Mouse (Mus musculus) liver, embryonic 11.5 days (tissue): ENCODE results near the gene Tigd3. TPM values are rescaled to one million over a fixed set of nuclear protein-coding genes. Genes with fewer than 3 reads are reported as not detected.

Experiments used
- ATAC-seq: fragments of 200-750 bp; cut with Nextera tagmentation; replicated peaks from 2 replicates; pipeline ENCODE4 v1.8.0; 2017; ENCODE audit warnings: moderate number of reproducible peaks, mild to moderate bottlenecking, moderate TSS enrichment, moderate library complexity; ENCODE audit not compliant: low FRiP score
- DNase-seq: peaks from one replicate; pipeline ENCODE4 v3.0.0-alpha.2; 2017; ENCODE audit warnings: low spot score
- H3K27ac ChIP-seq: fragments of 300-500 bp; sonication (generic); 2 replicates; pipeline ENCODE4 v1.5.1; 2014; ENCODE audit warnings: mild to moderate bottlenecking, low read depth, low read length, control low read depth
- H3K27me3 ChIP-seq: fragments of 300-500 bp; sonication (generic); replicated peaks from 2 replicates; pipeline ENCODE4 v1.6.1; 2014; ENCODE audit warnings: low read length, mixed read lengths; ENCODE audit not compliant: control insufficient read depth, insufficient read depth
- H3K36me3 ChIP-seq: fragments of 300-500 bp; sonication (generic); 2 replicates; pipeline ENCODE4 v1.6.1; 2014; ENCODE audit warnings: mild to moderate bottlenecking, low read length, moderate library complexity, mixed read lengths; ENCODE audit not compliant: control insufficient read depth, insufficient read depth
- H3K4me1 ChIP-seq: fragments of 300-500 bp; sonication (generic); replicated peaks from 2 replicates; pipeline ENCODE4 v1.6.1; 2014; ENCODE audit warnings: low read length, mixed read lengths; ENCODE audit not compliant: control insufficient read depth, insufficient read depth
- H3K4me2 ChIP-seq: fragments of 300-500 bp; sonication (generic); 2 replicates; pipeline ENCODE4 v1.6.1; 2014; ENCODE audit warnings: mild to moderate bottlenecking, control low read depth, moderate library complexity
- H3K4me3 ChIP-seq: fragments of 300-500 bp; sonication (generic); 2 replicates; pipeline ENCODE4 v1.5.1; 2014; ENCODE audit warnings: low read depth, low read length, control low read depth
- H3K9ac ChIP-seq: fragments of 300-500 bp; sonication (generic); 2 replicates; pipeline ENCODE4 v1.6.1; 2014; ENCODE audit warnings: low read depth, low read length, control low read depth
- H3K9me3 ChIP-seq: fragments of 300-500 bp; sonication (generic); 2 replicates; pipeline ENCODE4 v1.6.1; 2016; ENCODE audit warnings: low read length, inconsistent platforms, mixed read lengths; ENCODE audit not compliant: control insufficient read depth
- WGBS: fragments of 180-500 bp; shearing (Covaris S2); extraction: QIAGEN DNeasy Blood & Tissue Kit; methylation state at CpG from one replicate; pipeline ENCODE4 v1.1.7; 2014; 5-methylcytosine and 5-hydroxymethylcytosine counted together
- polyA plus RNA-seq: library from polyadenylated mRNA; unstranded; fragments of >200 nt; fragmentation: Nextera tagmentation; extraction: Ambion mirVana; gene quantifications from 2 replicates; pipeline ENCODE4 v1.2.1, GENCODE M21; 2014

Gene Tigd3
- polyA plus RNA-seq, 1 experiment from 2014 or later, result 3.9 TPM

GRCm38 (mm10) chr19:5848826-5849672, 44.9 kb downstream of the Tigd3 start:
- Histone ChIP-seq H3K27ac (peak overlapping the region; percentile 98), H3K27me3 (no peaks in the 10 kb centered on the region), H3K36me3 (peaks cover 6% of the 10 kb centered on the region; the same call in 1 of the 2 replicates), H3K9me3 (no peaks in the 10 kb centered on the region), H3K4me1 (peaks cover 71% of the 10 kb centered on the region), H3K4me3 (peak overlapping the region; percentile 18), H3K9ac (peak overlapping the region; percentile 65), H3K4me2 (peak overlapping the region; percentile 78)
- ATAC-seq (no peak), DNase-seq (no peak)
- 26% methylated on average over 13 of the region's 13 CpGs for WGBS

DNA sequence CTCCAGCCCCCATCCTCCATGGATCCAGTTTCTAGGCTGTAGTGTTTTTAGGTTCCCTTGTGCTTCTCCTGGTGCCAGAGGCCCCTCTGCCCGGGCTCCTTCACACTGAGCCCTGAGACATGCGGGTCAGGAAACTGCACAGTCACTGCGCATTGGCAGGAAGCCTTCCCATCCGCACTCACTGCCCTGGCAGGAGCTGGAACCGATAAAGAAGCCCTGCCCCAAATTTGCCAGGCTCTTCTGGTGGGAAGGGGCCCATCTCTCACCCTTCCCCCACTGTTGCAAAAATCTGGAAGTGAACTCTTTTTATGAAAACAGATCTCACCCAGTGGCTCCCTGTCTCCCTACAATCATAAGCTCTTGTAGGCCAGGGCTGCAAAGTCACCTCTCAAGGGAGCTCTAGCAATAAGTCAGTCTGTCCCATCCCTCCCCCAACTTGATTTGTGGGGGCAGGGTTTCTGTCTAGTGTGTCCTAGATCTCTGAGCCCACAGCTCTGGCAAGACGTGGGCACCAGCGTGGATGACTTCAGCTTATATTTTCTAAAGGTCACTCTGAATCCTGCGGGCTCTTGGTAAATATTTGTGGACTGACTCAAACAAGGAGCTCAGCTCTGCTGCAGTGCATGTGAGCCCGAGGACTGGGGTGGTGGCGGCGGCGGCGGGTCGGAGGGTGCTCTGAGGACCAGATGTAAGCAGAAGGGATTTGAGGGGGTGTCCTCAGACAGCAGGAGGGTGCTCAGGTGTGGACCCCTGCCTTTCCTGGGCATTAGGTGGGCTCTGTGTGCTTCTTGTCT, 45.7 kb downstream of the Tigd3 start:
- Histone ChIP-seq H3K27me3 (no peaks in the 10 kb centered on the region), H3K4me2 (peak overlapping the region; percentile 78), H3K9me3 (no peaks in the 10 kb centered on the region), H3K4me3 (peak overlapping the region; percentile 18), H3K36me3 (peaks cover 6% of the 10 kb centered on the region; the same call in 1 of the 2 replicates), H3K4me1 (peaks cover 79% of the 10 kb centered on the region), H3K27ac (peak overlapping the region; percentile 98), H3K9ac (peak overlapping the region; percentile 65)
- 38% methylated on average over 14 of the region's 14 CpGs for WGBS
- DNase-seq (peak; percentile 58), ATAC-seq (peak; percentile 35; the same call in 1 of the 2 replicates)

DNA sequence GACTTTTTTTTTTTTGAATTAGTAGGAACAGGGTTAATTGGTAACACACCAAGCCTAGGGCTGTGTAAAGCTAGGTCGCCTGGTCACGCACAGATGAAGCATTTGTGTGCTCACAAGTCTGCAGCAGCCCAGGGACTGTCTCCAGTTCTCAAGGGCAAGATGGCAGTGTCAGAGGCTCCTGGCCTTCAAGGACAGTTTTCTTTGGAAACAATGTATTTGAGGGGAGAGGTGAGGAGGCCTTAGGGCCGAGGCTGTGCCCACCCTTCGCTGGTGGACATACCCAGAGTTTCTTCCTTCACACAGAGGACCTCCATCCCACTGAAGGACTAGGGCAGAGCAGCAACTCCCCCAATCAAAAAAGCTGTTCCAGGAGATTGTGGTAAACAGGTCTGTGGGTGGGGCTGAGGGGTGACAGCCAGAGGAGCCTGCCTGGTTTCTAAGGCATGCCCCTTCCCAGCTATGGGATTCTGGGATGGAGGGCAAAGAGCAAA, 46.6 kb downstream of the Tigd3 start:
- H3K36me3 ChIP-seq, result peaks cover 5% of the 10 kb centered on the region; the same call in 1 of the 2 replicates
- DNase-seq, result no peak
- H3K4me1 ChIP-seq, result peaks cover 85% of the 10 kb centered on the region
- H3K27ac ChIP-seq, result peak overlapping the region; percentile 98
- H3K27me3 ChIP-seq, result no peaks in the 10 kb centered on the region
- ATAC-seq, result no peak
- peak overlapping the region; percentile 65 for H3K9ac ChIP-seq
- H3K4me2 ChIP-seq, result peak overlapping the region; percentile 78
- WGBS, result 46% methylated on average over 4 of the region's 4 CpGs
- no peaks in the 10 kb centered on the region for H3K9me3 ChIP-seq
- peak overlapping the region; percentile 46; the same call in 1 of the 2 replicates for H3K4me3 ChIP-seq

GRCm38 (mm10) chr19:5846557-5847305, 47.2 kb downstream of the Tigd3 start:
- Histone ChIP-seq H3K4me1 (peaks cover 85% of the 10 kb centered on the region), H3K9ac (peak overlapping the region; percentile 65), H3K9me3 (no peaks in the 10 kb centered on the region), H3K36me3 (no peaks in the 10 kb centered on the region), H3K4me2 (peak overlapping the region; percentile 78), H3K4me3 (peak overlapping the region; percentile 46), H3K27ac (peak overlapping the region; percentile 98), H3K27me3 (no peaks in the 10 kb centered on the region)
- WGBS, result 7% methylated on average over 16 of the region's 16 CpGs
- peak; percentile 81 for DNase-seq
- ATAC-seq, result peak; percentile 66

DNA sequence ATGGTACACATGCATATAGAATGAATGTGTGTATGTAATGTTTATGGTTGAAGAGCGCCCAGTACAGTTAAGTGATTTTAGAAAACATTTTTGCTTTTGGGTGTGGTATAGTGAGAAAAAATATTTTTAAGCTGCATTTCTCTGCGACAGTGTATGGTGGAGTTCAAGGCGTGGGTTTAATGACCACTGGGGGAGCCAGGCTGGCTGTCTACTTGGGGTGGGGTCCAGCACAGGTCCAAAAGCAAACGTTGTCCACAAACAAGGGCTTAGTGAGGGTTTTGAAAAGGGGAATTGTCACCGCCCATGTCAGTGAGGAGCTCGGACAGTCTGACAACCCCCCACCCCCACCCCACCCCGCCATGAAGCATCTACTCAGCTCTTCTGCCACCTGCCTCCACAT, 47.8 kb downstream of the Tigd3 start:
- DNase-seq (peak; percentile 64), ATAC-seq (no peak)
- Histone ChIP-seq H3K9ac (peak overlapping the region; percentile 65), H3K4me2 (peak overlapping the region; percentile 78), H3K4me1 (peaks cover 86% of the 10 kb centered on the region), H3K27me3 (no peaks in the 10 kb centered on the region), H3K36me3 (no peaks in the 10 kb centered on the region), H3K27ac (peak overlapping the region; percentile 98), H3K9me3 (no peaks in the 10 kb centered on the region), H3K4me3 (peak overlapping the region; percentile 46)
- WGBS, result 2% methylated on average over 7 of the region's 7 CpGs

- Histone ChIP-seq H3K27ac (peak overlapping the region; percentile 98), H3K9ac (peak overlapping the region; percentile 65), H3K27me3 (no peaks in the 10 kb centered on the region), H3K4me3 (peak overlapping the region; percentile 46), H3K4me1 (peaks cover 86% of the 10 kb centered on the region), H3K9me3 (no peaks in the 10 kb centered on the region), H3K36me3 (no peaks in the 10 kb centered on the region), H3K4me2 (peak overlapping the region; percentile 78)
- 2% methylated on average over 45 of the region's 45 CpGs for WGBS
- peak; percentile 97 for DNase-seq
- peak; percentile 54; the same call in 1 of the 2 replicates for ATAC-seq
These were observed 48.4 kb downstream of the Tigd3 start for GRCm38 (mm10) chr19:5845319-5846135.

- peaks cover 80% of the 10 kb centered on the region for H3K4me1 ChIP-seq
- H3K27me3 ChIP-seq, result no peaks in the 10 kb centered on the region
These were observed 49.1 kb downstream of the Tigd3 start for GRCm38 (mm10) chr19:5844831-5845318.

More at GRCm38 (mm10) chr19:5844831-5845318, 49.1 kb downstream of the Tigd3 start:
- Histone ChIP-seq H3K9me3 (no peaks in the 10 kb centered on the region), H3K4me2 (peak overlapping the region; percentile 78), H3K4me3 (peak overlapping the region; percentile 46), H3K27ac (peak overlapping the region; percentile 98), H3K36me3 (no peaks in the 10 kb centered on the region), H3K9ac (peak overlapping the region; percentile 65)
- DNase-seq, result peak; percentile 53
- ATAC-seq, result no peak
- WGBS, result 43% methylated on average over 12 of the region's 12 CpGs
